Mouse (Mus musculus) intestine, embryonic 15.5 days (tissue): Measurements from ENCODE around the gene Zscan2. TPM values are rescaled to one million over a fixed set of nuclear protein-coding genes. Genes with fewer than 3 reads are reported as not detected.

Experiments
- ATAC-seq: fragments of 200-750 bp; cut with Nextera tagmentation; 2 replicates; pipeline ENCODE4 v1.8.0; 2017; ENCODE audit warnings: moderate TSS enrichment, moderate library complexity
- H3K27ac ChIP-seq: fragments of 300-500 bp; sonication (generic); 2 replicates; pipeline ENCODE4 v1.5.1; 2015; ENCODE audit warnings: mild to moderate bottlenecking, inconsistent platforms
- H3K27me3 ChIP-seq: fragments of 300-500 bp; sonication (generic); replicated peaks from 2 replicates; pipeline ENCODE4 v1.6.1; 2015; ENCODE audit warnings: inconsistent platforms
- H3K36me3 ChIP-seq: fragments of 300-500 bp; sonication (generic); 2 replicates; pipeline ENCODE4 v1.6.1; 2015; ENCODE audit warnings: inconsistent platforms
- H3K4me1 ChIP-seq: fragments of 300-500 bp; sonication (generic); replicated peaks from 2 replicates; pipeline ENCODE4 v1.6.1; 2015; ENCODE audit warnings: inconsistent platforms
- H3K4me2 ChIP-seq: fragments of 300-500 bp; sonication (generic); replicated peaks from 2 replicates; pipeline ENCODE4 v1.6.1; 2015; ENCODE audit warnings: mild to moderate bottlenecking, inconsistent platforms
- H3K4me3 ChIP-seq: fragments of 300-500 bp; sonication (generic); replicated peaks from 2 replicates; pipeline ENCODE4 v1.5.1; 2015; ENCODE audit warnings: inconsistent platforms
- H3K9ac ChIP-seq: fragments of 300-500 bp; sonication (generic); 2 replicates; pipeline ENCODE4 v1.6.1; 2015; ENCODE audit warnings: inconsistent platforms
- H3K9me3 ChIP-seq: fragments of 300-500 bp; sonication (generic); 2 replicates; pipeline ENCODE4 v1.6.1; 2016; ENCODE audit warnings: inconsistent platforms
- WGBS: fragments of 180-500 bp; shearing (Covaris S2); methylation state at CpG from one replicate; pipeline ENCODE4 v1.1.7; 2015; 5-methylcytosine and 5-hydroxymethylcytosine counted together
- polyA plus RNA-seq: library from polyadenylated mRNA; unstranded; fragments of >200 nt; fragmentation: Nextera tagmentation; extraction: Ambion mirVana; gene quantifications from 2 replicates; pipeline ENCODE4 v1.2.1, GENCODE M21; 2015

Gene Zscan2
- polyA plus RNA-seq, 1 experiment from 2014 or later: 1.6 TPM

DNA sequence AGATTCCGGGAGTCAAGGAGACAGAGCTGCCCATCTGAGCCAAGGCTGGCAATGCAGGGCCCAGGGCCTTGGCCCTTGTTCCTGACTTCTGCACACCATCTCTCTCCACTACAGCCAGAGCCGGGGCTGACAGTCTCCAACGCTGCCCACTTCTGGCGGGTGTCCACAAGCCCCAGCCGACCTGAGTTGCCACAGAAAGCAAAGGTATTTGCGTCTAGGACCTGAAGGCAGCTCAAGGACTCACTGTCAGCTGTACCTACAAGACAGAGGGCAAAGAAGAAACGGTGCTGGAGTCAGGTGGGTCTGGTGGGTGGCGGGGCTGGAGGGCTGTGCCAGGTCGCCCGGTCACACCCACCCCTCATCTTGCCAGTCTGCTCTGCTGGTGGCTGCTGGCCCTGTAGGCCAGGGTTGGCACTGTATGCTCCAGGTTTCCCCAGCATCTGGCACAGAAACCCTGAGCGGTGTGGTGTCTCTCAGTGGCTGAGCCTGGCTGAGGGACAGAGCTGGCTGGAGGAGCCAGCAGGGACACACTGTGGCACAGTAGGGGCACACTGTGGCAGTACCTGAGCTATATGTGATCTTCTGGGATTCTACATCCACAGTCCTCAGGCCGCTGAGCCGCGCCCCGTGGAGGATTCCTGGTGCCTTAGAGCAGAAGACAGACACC lies 32.5 kb downstream of the Zscan2 start:
- Histone ChIP-seq H3K27ac (no peak overlapping the region), H3K36me3 (peaks cover 38% of the 10 kb centered on the region), H3K4me2 (no peak overlapping the region), H3K9me3 (no peaks in the 10 kb centered on the region), H3K27me3 (no peaks in the 10 kb centered on the region), H3K9ac (no peak overlapping the region), H3K4me3 (no peak overlapping the region), H3K4me1 (peaks cover 8% of the 10 kb centered on the region)
- 91% methylated on average over 15 of the region's 15 CpGs for whole genome bisulfite sequencing
- no peak for ATAC-seq

DNA sequence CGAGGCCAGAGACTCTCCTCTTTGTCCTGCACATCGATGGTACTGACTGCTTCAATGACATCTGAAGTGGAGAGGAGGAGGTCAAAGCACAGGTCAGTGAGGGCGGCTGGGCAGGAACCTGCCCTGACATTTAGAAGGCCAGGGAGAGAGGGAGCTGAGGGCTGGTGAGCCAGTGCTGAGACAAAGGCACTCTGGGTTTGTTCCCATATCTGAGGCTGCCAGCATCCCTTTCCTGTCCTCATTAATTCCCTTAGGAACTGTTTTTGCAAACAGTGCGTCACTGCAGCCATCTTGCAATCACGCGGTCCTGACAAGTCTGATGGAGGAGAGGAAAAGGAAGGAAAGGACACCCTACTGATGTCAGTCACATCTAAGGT lies 33.0 kb downstream of the Zscan2 start:
- 76% methylated on average over 6 of the region's 6 CpGs for WGBS
- Histone ChIP-seq H3K27me3 (no peaks in the 10 kb centered on the region), H3K27ac (no peak overlapping the region), H3K9me3 (no peaks in the 10 kb centered on the region), H3K4me1 (peaks cover 8% of the 10 kb centered on the region), H3K4me3 (no peak overlapping the region), H3K9ac (no peak overlapping the region), H3K36me3 (peaks cover 37% of the 10 kb centered on the region), H3K4me2 (no peak overlapping the region)
- no peak for ATAC-seq

DNA sequence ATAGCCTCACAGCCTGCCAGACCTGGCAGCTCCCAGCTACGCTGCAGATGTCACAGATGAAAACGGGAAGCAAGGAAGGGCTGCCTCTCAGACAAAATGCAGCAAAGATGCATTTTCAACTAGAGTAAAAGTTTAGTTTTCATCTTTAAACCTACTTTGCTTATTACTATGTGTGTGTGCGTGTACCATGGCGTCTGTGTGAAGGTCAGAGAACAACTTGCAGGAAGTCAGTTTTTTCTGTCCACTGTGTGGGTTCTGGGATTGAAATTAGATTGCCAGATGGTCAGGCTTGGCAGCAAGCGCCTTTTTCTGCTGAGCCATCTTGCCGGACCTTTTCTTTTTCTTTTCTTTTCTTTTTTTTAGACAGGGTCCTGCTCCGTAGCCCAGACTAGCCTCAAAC lies 33.5 kb downstream of the Zscan2 start:
- 79% methylated on average over 7 of the region's 7 CpGs for WGBS
- Histone ChIP-seq H3K4me3 (no peak overlapping the region), H3K4me2 (no peak overlapping the region), H3K4me1 (peaks cover 5% of the 10 kb centered on the region), H3K9ac (no peak overlapping the region), H3K9me3 (no peaks in the 10 kb centered on the region), H3K27ac (no peak overlapping the region), H3K27me3 (no peaks in the 10 kb centered on the region), H3K36me3 (peaks cover 37% of the 10 kb centered on the region)
- no peak for ATAC-seq

GRCm38 (mm10) chr7:80894815-80895519 lies 34.2 kb downstream of the Zscan2 start:
- ATAC-seq: no peak
- no peak overlapping the region for H3K9ac ChIP-seq
- H3K4me2 ChIP-seq: no peak overlapping the region
- peaks cover 37% of the 10 kb centered on the region for H3K36me3 ChIP-seq
- 93% methylated on average over 14 of the region's 14 CpGs for WGBS
- no peaks in the 10 kb centered on the region for H3K27me3 ChIP-seq
- H3K4me1 ChIP-seq: no peaks in the 10 kb centered on the region
- no peak overlapping the region for H3K27ac ChIP-seq
- H3K4me3 ChIP-seq: no peak overlapping the region
- no peaks in the 10 kb centered on the region for H3K9me3 ChIP-seq

DNA sequence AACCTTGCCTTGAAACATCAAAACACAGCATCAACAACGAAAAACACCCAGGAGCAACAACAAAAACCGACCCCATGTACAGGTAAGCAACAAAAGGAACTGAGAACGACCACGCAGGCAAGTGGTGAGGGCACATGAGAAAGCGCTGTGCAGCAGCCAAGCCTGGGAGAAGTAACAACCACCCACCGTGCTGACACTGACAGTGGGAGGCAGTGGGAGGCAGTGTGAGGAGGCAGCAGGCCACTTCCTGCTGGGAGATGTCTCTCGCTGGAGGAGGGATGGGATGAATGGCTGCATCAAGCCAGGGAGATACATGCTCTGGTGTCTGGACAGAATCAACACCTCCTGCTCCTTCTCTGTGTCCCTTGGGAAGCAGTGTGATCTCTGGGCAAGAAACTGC lies 36.4 kb downstream of the Zscan2 start:
- 89% methylated on average over 7 of the region's 7 CpGs for WGBS
- no peak overlapping the region for H3K4me2 ChIP-seq
- no peak overlapping the region for H3K9ac ChIP-seq
- peaks cover 27% of the 10 kb centered on the region for H3K36me3 ChIP-seq
- no peaks in the 10 kb centered on the region for H3K9me3 ChIP-seq
- no peak overlapping the region for H3K4me3 ChIP-seq
- H3K27me3 ChIP-seq: no peaks in the 10 kb centered on the region
- H3K4me1 ChIP-seq: peaks cover 4% of the 10 kb centered on the region
- ATAC-seq: no peak
- H3K27ac ChIP-seq: no peak overlapping the region

- Histone ChIP-seq H3K9ac (no peak overlapping the region), H3K27me3 (no peaks in the 10 kb centered on the region), H3K27ac (no peak overlapping the region), H3K36me3 (peaks cover 21% of the 10 kb centered on the region), H3K4me2 (no peak overlapping the region), H3K4me1 (peaks cover 4% of the 10 kb centered on the region), H3K4me3 (no peak overlapping the region), H3K9me3 (no peaks in the 10 kb centered on the region)
- WGBS: 88% methylated on average over 4 of the region's 4 CpGs
- ATAC-seq: no peak
Observed at GRCm38 (mm10) chr7:80897721-80898120, 37.0 kb downstream of the Zscan2 start.

DNA sequence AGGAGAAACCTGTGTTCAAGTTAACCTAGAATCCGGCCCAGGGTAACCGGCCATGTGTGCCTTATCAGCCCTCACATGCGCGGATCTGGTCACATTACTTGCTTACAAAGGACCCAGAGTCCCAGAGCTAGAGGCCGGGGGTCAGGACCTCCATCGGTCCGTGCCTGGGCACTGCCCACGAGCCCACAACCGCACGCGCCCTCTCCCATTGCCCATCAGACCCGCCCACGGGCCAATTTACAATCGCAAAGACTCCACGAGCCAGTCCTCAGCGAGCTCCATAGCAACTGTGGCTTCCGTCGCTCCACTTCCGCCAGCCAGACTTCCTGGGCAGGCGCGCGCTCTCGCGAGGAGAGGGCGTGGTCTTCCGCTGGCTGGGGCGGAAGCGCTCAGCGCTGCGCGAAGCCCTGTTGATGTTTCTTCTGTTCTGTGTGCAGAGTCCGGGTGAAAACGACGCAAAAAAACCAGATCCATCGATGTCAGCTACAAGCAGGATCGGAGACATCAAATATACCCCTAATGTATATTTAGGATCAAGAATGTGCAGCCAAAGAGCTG lies 40.3 kb downstream of the Zscan2 start, which contains the start of gene Wdr73:
TSS of gene Wdr73 (minus strand) at position 326 of the 558 bp plus-strand sequence.
- Histone ChIP-seq H3K4me3 (peak within 1 kb of the TSS; percentile 71), H3K4me2 (peak within 1 kb of the TSS; percentile 71), H3K36me3 (peaks cover 13% of the 10 kb centered on the region; the same call in 1 of the 2 replicates), H3K27me3 (no peaks in the 10 kb centered on the region), H3K4me1 (peaks cover 7% of the 10 kb centered on the region), H3K9ac (peak within 1 kb of the TSS; percentile 74), H3K9me3 (no peaks in the 10 kb centered on the region), H3K27ac (peak within 1 kb of the TSS; percentile 67)
- WGBS: under 1% methylated on average over 36 of the region's 36 CpGs
- peak; percentile 97 for ATAC-seq

- ATAC-seq: peak; percentile 11; the same call in 1 of the 2 replicates
- peak overlapping the region; percentile 71 for H3K4me3 ChIP-seq
- WGBS: 27% methylated on average over 15 of the region's 15 CpGs
- H3K36me3 ChIP-seq: peaks cover 13% of the 10 kb centered on the region; the same call in 1 of the 2 replicates
- peaks cover 7% of the 10 kb centered on the region for H3K4me1 ChIP-seq
- no peaks in the 10 kb centered on the region for H3K9me3 ChIP-seq
- H3K27ac ChIP-seq: peak overlapping the region; percentile 67
- H3K4me2 ChIP-seq: peak overlapping the region; percentile 71
- peak overlapping the region; percentile 54 for H3K9ac ChIP-seq
- no peaks in the 10 kb centered on the region for H3K27me3 ChIP-seq
Observed at GRCm38 (mm10) chr7:80901541-80902274, 41.0 kb downstream of the Zscan2 start.

DNA sequence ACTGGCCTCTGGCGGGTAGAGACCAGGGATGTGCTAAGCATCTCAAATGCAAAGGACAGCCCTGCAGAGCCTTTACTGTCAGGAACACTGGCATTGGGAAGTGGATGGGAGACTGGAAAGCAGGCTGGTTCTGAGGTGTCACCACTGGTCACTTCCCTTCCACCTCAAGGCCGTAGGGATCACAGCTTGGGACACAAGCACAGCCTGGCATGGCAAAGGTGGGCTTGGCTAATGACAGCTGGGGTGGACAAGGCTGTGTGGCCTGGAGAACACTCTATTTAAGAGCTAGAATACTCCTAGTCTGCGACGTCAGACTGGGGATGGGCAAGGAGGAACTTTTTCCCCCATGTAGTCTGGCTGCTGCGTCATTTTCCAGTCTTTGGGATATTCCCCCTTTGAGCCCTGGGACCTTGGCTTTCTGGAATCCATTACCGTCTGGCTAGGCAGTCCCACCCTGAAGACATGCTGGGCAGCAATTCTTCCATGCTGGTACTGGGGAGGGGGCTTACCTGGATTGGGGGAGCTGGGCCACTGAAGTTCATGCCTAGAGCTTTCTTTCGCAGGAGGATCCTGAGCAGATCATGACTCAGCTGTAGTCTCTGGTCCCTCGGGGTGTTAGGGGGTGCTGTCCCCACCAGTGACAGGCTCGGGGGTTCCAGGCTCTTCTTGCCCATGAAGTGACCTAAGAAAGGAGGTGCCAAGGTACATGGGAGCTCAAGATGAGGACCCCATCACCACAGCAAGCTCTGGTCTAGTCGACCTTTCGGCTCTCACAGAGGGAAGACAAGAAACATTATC lies 43.1 kb downstream of the Zscan2 start:
- H3K9me3 ChIP-seq: no peaks in the 10 kb centered on the region
- H3K27me3 ChIP-seq: no peaks in the 10 kb centered on the region
- peaks cover 7% of the 10 kb centered on the region for H3K4me1 ChIP-seq
- no peak for ATAC-seq
- no peak overlapping the region for H3K27ac ChIP-seq
- peak overlapping the region; percentile 95 for H3K4me2 ChIP-seq
- H3K36me3 ChIP-seq: peaks cover 4% of the 10 kb centered on the region; the same call in 1 of the 2 replicates
- WGBS: 89% methylated on average over 11 of the region's 11 CpGs
- no peak overlapping the region for H3K4me3 ChIP-seq
- no peak overlapping the region; the same call in 1 of the 2 replicates for H3K9ac ChIP-seq

DNA sequence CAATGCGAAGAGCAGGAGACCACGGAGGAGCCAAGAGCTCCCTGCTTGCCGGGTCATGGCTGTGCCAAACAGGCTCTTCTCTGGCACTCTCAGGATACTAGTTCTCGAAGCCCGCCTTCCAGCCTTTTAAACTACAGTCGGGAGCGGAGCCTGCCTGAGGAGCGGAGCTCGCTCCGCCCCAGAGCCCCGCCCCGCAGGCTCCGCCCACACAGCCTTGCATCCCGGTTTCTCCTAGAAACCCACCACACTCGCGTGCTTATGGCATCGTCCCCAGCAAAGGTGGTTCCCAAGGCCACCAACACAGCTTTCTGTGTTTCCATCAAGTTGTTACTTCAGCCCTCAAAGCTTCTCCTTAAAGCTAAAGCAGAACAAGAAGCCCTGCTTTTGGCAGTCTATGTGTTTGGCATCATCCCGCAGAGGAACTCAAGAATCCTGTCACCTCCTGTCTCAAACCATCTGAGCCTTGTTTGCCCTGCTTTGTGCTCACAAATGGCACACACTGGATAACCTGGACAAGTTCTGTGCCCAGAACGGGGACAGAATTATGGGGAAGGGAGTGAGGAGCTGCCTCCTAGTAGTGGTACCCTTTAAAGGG lies 44.3 kb downstream of the Zscan2 start, which contains the start of gene Nmb:
TSS of gene Nmb (minus strand) at position 156 of the 595 bp plus-strand sequence.
- ATAC-seq: peak; percentile 63
- no peak within 1 kb of the TSS for H3K27ac ChIP-seq
- WGBS: 3% methylated on average over 19 of the region's 19 CpGs
- no peaks in the 10 kb centered on the region for H3K27me3 ChIP-seq
- no peaks in the 10 kb centered on the region for H3K9me3 ChIP-seq
- H3K4me3 ChIP-seq: peak within 1 kb of the TSS; percentile 46
- peaks cover 7% of the 10 kb centered on the region for H3K4me1 ChIP-seq
- peak within 1 kb of the TSS; percentile 95 for H3K4me2 ChIP-seq
- H3K9ac ChIP-seq: peak within 1 kb of the TSS; percentile 56
- peaks cover 4% of the 10 kb centered on the region; the same call in 1 of the 2 replicates for H3K36me3 ChIP-seq

DNA sequence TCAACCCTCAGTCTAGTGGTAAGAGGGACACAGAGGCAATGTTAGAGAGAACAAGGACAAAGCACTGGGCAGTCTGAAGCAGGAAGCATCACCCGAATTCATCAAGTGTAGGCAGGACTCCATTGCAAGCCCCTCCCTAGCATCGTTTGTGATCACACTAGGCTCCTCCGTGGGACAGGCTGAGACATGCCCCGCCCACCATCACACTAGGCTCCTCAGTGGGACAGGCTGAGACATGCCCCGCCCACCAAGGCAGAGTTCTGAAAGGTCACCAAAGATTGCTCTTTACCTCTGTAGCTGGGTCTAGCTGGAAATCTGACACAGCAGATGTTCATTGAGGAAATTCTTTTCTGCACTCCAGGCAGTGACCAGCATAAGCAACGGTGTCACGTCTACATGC lies 50.3 kb downstream of the Zscan2 start:
- H3K9ac ChIP-seq: no peak overlapping the region
- WGBS: 75% methylated on average over 7 of the region's 7 CpGs
- no peaks in the 10 kb centered on the region for H3K9me3 ChIP-seq
- H3K4me2 ChIP-seq: no peak overlapping the region
- H3K4me3 ChIP-seq: no peak overlapping the region
- H3K27ac ChIP-seq: no peak overlapping the region
- peaks cover 21% of the 10 kb centered on the region; the same call in 1 of the 2 replicates for H3K36me3 ChIP-seq
- peak; percentile 39 for ATAC-seq
- no peaks in the 10 kb centered on the region for H3K27me3 ChIP-seq
- no peaks in the 10 kb centered on the region for H3K4me1 ChIP-seq
